ENCODE assay signal across 25 mouse cellular contexts in genomic region chr7:18970956-18971355, GRCm38 (mm10). TPM values are rescaled to one million over a fixed set of nuclear protein-coding genes. Genes with fewer than 3 reads are reported as not detected.
DNase-seq lines count a peak whose midpoint lies in the region; ATAC-seq and TF ChIP-seq lines count a peak whose summit lies in the region.
"Had no signal": no experiment of that assay in that cellular context is flagged by ENCODE, and none has a peak within 500 bp of the region (broad histone marks: within the 10 kb centered on the region; RNA-seq: fewer than 3 reads in every experiment).

No protein-coding gene starts in this region.

- H3K9me3 ChIP-seq in forebrain, postnatal 0 days (ENCODE audit: low read length): no peaks in the 10 kb centered on the region
- H3K9me3 ChIP-seq in forebrain, embryonic 16.5 days (ENCODE audit: control insufficient read depth, low read length): no peaks in the 10 kb centered on the region
- H3K9me3 ChIP-seq in stomach, postnatal 0 days (ENCODE audit: control insufficient read depth, low read length): no peaks in the 10 kb centered on the region
- H3K9me3 ChIP-seq in heart, embryonic 10.5 days: no peaks in the 10 kb centered on the region
- H3K9me3 ChIP-seq: liver, embryonic 13.5 days had no signal

- H3K4me2 ChIP-seq in forebrain, postnatal 0 days (ENCODE audit: low read depth): no peak overlapping the region
- H3K4me2 ChIP-seq in forebrain, embryonic 16.5 days (ENCODE audit: low read length): no peak overlapping the region
- no peak overlapping the region for H3K4me2 ChIP-seq in stomach, postnatal 0 days (replicated peaks; ENCODE audit: low read depth)
- H3K4me2 ChIP-seq: hindbrain, embryonic 13.5 days; liver, embryonic 13.5 days; midbrain, embryonic 13.5 days had no signal

- no peaks in the 10 kb centered on the region for H3K36me3 ChIP-seq in forebrain, postnatal 0 days (ENCODE audit: insufficient read depth)
- no peaks in the 10 kb centered on the region for H3K36me3 ChIP-seq in forebrain, embryonic 16.5 days (ENCODE audit: control insufficient read depth, insufficient read depth)
- H3K36me3 ChIP-seq in stomach, postnatal 0 days (ENCODE audit: control insufficient read depth, insufficient read depth, low read length): no peaks in the 10 kb centered on the region
- no peaks in the 10 kb centered on the region for H3K36me3 ChIP-seq in heart, embryonic 10.5 days
- H3K36me3 ChIP-seq: embryonic facial prominence, embryonic 10.5 days; hindbrain, embryonic 13.5 days; liver, embryonic 13.5 days had no signal

- no peak for ATAC-seq in forebrain, postnatal 0 days
- ATAC-seq in forebrain, embryonic 16.5 days: no peak
- ATAC-seq in stomach, postnatal 0 days (ENCODE audit: low FRiP score, low TSS enrichment): no peak
- ATAC-seq: forebrain, embryonic 14.5 days; midbrain, embryonic 13.5 days had no signal

- H3K4me3 ChIP-seq in forebrain, postnatal 0 days (ENCODE audit: low read depth, low read length): no peak overlapping the region
- H3K4me3 ChIP-seq in forebrain, embryonic 16.5 days (replicated peaks; ENCODE audit: low read length): no peak overlapping the region
- H3K4me3 ChIP-seq in left cerebral cortex, adult 2 months: no peak overlapping the region
- H3K4me3 ChIP-seq in stomach, postnatal 0 days (ENCODE audit: low read depth, low read length): no peak overlapping the region
- no peak overlapping the region for H3K4me3 ChIP-seq in heart, embryonic 10.5 days
- H3K4me3 ChIP-seq: embryonic facial prominence, embryonic 10.5 days; hindbrain, embryonic 13.5 days; liver, embryonic 13.5 days; midbrain, embryonic 13.5 days had no signal

- no peak overlapping the region for H3K27ac ChIP-seq in forebrain, postnatal 0 days (ENCODE audit: low read depth, low read length)
- no peak overlapping the region for H3K27ac ChIP-seq in forebrain, embryonic 16.5 days (ENCODE audit: low read length)
- H3K27ac ChIP-seq in left cerebral cortex, adult 2 months: no peak overlapping the region
- no peak overlapping the region for H3K27ac ChIP-seq in stomach, postnatal 0 days (replicated peaks)
- H3K27ac ChIP-seq in heart, embryonic 10.5 days: no peak overlapping the region
- H3K27ac ChIP-seq: embryonic facial prominence, embryonic 10.5 days; hindbrain, embryonic 13.5 days; liver, embryonic 13.5 days; macrophage; midbrain, embryonic 13.5 days had no signal

- H3K9ac ChIP-seq in forebrain, postnatal 0 days: no peak overlapping the region
- no peak overlapping the region for H3K9ac ChIP-seq in forebrain, embryonic 16.5 days (replicated peaks; ENCODE audit: low read depth, low read length)
- H3K9ac ChIP-seq in stomach, postnatal 0 days (ENCODE audit: low read length): no peak overlapping the region
- H3K9ac ChIP-seq: hindbrain, embryonic 13.5 days; liver, embryonic 13.5 days; midbrain, embryonic 13.5 days had no signal

- H3K27me3 ChIP-seq in forebrain, postnatal 0 days (ENCODE audit: insufficient read depth, low read length): no peaks in the 10 kb centered on the region
- no peaks in the 10 kb centered on the region for H3K27me3 ChIP-seq in forebrain, embryonic 16.5 days (replicated peaks; ENCODE audit: control insufficient read depth, insufficient read depth, low read length)
- H3K27me3 ChIP-seq in stomach, postnatal 0 days (ENCODE audit: control insufficient read depth, insufficient read depth, low read length): no peaks in the 10 kb centered on the region
- H3K27me3 ChIP-seq in heart, embryonic 10.5 days (ENCODE audit: insufficient read depth, poor library complexity, severe bottlenecking): peaks cover 15% of the 10 kb centered on the region
- H3K27me3 ChIP-seq: hindbrain, embryonic 13.5 days; midbrain, embryonic 13.5 days had no signal

- TF ChIP-seq EP300 in stomach, postnatal 0 days (optimal IDR thresholded peaks at IDR 0.05): no peak

- H3K4me1 ChIP-seq in forebrain, postnatal 0 days (ENCODE audit: insufficient read depth): no peaks in the 10 kb centered on the region
- no peaks in the 10 kb centered on the region for H3K4me1 ChIP-seq in forebrain, embryonic 16.5 days (replicated peaks; ENCODE audit: control insufficient read depth, insufficient read depth, low read length)
- no peaks in the 10 kb centered on the region for H3K4me1 ChIP-seq in stomach, postnatal 0 days (replicated peaks; ENCODE audit: control insufficient read depth, insufficient read depth)
- H3K4me1 ChIP-seq in heart, embryonic 10.5 days: no peaks in the 10 kb centered on the region
- H3K4me1 ChIP-seq: embryonic facial prominence, embryonic 10.5 days; liver, embryonic 13.5 days had no signal

- WGBS in forebrain, postnatal 0 days: 94% methylated on average over 3 of the region's 3 CpGs
- 86% methylated on average over 3 of the region's 3 CpGs for WGBS in forebrain, embryonic 16.5 days
- 92% methylated on average over 3 of the region's 3 CpGs for WGBS in stomach, postnatal 0 days
- WGBS in heart, embryonic 10.5 days: 84% methylated on average over 3 of the region's 3 CpGs

- DNase-seq in forebrain, postnatal 0 days: no peak
- DNase-seq in left cerebral cortex, adult 2 months (ENCODE audit: extremely low spot score in 1 of 2, low spot score in 2 of 2): no peak
- DNase-seq in left cerebral cortex, postnatal 10 days (ENCODE audit: extremely low spot score in 1 of 2, low spot score in 2 of 2): no peak
- peak; percentile 49 for DNase-seq in thymus, postnatal 4 days
- DNase-seq in thymus, postnatal 0 days (ENCODE audit: low spot score): no peak
- no peak for DNase-seq in stomach, postnatal 0 days (ENCODE audit: low spot score)
- DNase-seq in heart, embryonic 10.5 days (ENCODE audit: low spot score): no peak
- DNase-seq: adrenal gland, postnatal 10 days; cerebellum, adult 18-20 months; kidney, adult 18-20 months; liver, embryonic 13.5 days; retina, postnatal 1 day; right cerebral cortex, postnatal 4 days; thymus, adult 18-20 months had no signal

- intact Hi-C loops in left cerebral cortex, adult 2 months (cut with DNase I): no loop called here
- intact Hi-C loops in left cerebral cortex, postnatal 10 days (cut with DNase I): no loop called here

- peak; percentile 54 for TF ChIP-seq CTCF in forebrain, postnatal 0 days (IDR thresholded peaks at IDR 0.05; ENCODE audit: low read depth)
- peak; percentile 22 for TF ChIP-seq CTCF in left cerebral cortex, adult 2 months (IDR thresholded peaks at IDR 0.05)
- TF ChIP-seq CTCF in stomach, postnatal 0 days (IDR thresholded peaks at IDR 0.05; ENCODE audit: low read depth): peak; percentile 42

RNA-seq across cellular contexts. Expression of gene Nanos2, which starts 16.2 kb away (rescaled TPM):
- 1.5 and 2.0 TPM in 2 replicates for total RNA-seq in forebrain, postnatal 0 days (2014; rRNA removed)
- polyA plus RNA-seq in forebrain, postnatal 0 days (2015; fragmentation: Nextera tagmentation; extraction: Ambion mirVana): 0.49 and 0.76 TPM in 2 replicates
- polyA plus RNA-seq in forebrain, embryonic 16.5 days (2015; fragmentation: Nextera tagmentation; extraction: Ambion mirVana): 0.46 and 0.91 TPM in 2 replicates
- under 1 TPM; 0.51 to 0.86 TPM for total RNA-seq in left cerebral cortex, adult 2 months (2021)
- under 1 TPM; 0.71 to 0.95 TPM for total RNA-seq in left cerebral cortex, postnatal 10 days (2021)
- polyA plus RNA-seq in thymus, postnatal 0 days (2015; fragmentation: Nextera tagmentation; extraction: Ambion mirVana): not detected in 2 replicates
- not detected in 2 replicates for polyA plus RNA-seq in stomach, postnatal 0 days (2015; fragmentation: Nextera tagmentation; extraction: Ambion mirVana)
- polyA plus RNA-seq in heart, embryonic 10.5 days (2016; fragmentation: Nextera tagmentation; extraction: Ambion mirVana): not detected in 2 replicates
- total RNA-seq: adrenal gland, postnatal 10 days; granulocyte monocyte progenitor cell, adult 5-6 weeks; neutrophil, adult 5-6 weeks had no signal
- polyA plus RNA-seq: embryonic facial prominence, embryonic 10.5 days; heart, embryonic 16.5 days; liver, embryonic 13.5 days; macrophage had no signal

RNA-seq across cellular contexts. Expression of gene Mypop, which starts 20.1 kb away (rescaled TPM):
- total RNA-seq in forebrain, postnatal 0 days (2014; rRNA removed): 12.3 and 13.9 TPM in 2 replicates
- 3.8 and 4.3 TPM in 2 replicates for polyA plus RNA-seq in forebrain, postnatal 0 days (2015; fragmentation: Nextera tagmentation; extraction: Ambion mirVana)
- 3.1 and 3.6 TPM in 2 replicates for polyA plus RNA-seq in forebrain, embryonic 16.5 days (2015; fragmentation: Nextera tagmentation; extraction: Ambion mirVana)
- total RNA-seq in left cerebral cortex, adult 2 months (2021): 10 to 100 TPM; 50.6 to 61.2 TPM
- 10 to 100 TPM; 30.8 to 31.7 TPM for total RNA-seq in left cerebral cortex, postnatal 10 days (2021)
- 5.5 and 5.9 TPM in 2 replicates for polyA plus RNA-seq in thymus, postnatal 0 days (2015; fragmentation: Nextera tagmentation; extraction: Ambion mirVana)
- 1.3 and 1.4 TPM in 2 replicates for polyA plus RNA-seq in stomach, postnatal 0 days (2015; fragmentation: Nextera tagmentation; extraction: Ambion mirVana)
- 2.1 and 3.3 TPM in 2 replicates for polyA plus RNA-seq in heart, embryonic 10.5 days (2016; fragmentation: Nextera tagmentation; extraction: Ambion mirVana)

RNA-seq across cellular contexts. Expression of gene Irf2bp1, which starts 32.9 kb away (rescaled TPM):
- total RNA-seq in forebrain, postnatal 0 days (2014; rRNA removed): 101 and 129 TPM in 2 replicates
- 27.0 and 27.2 TPM in 2 replicates for polyA plus RNA-seq in forebrain, postnatal 0 days (2015; fragmentation: Nextera tagmentation; extraction: Ambion mirVana)
- polyA plus RNA-seq in forebrain, embryonic 16.5 days (2015; fragmentation: Nextera tagmentation; extraction: Ambion mirVana): 28.0 and 30.4 TPM in 2 replicates
- total RNA-seq in left cerebral cortex, adult 2 months (2021): 10 to 100 TPM; 47.7 to 49.2 TPM
- total RNA-seq in left cerebral cortex, postnatal 10 days (2021): 10 to 100 TPM; 44.8 to 46.1 TPM
- polyA plus RNA-seq in thymus, postnatal 0 days (2015; fragmentation: Nextera tagmentation; extraction: Ambion mirVana): 18.3 and 20.7 TPM in 2 replicates
- polyA plus RNA-seq in stomach, postnatal 0 days (2015; fragmentation: Nextera tagmentation; extraction: Ambion mirVana): 9.8 and 12.0 TPM in 2 replicates
- polyA plus RNA-seq in heart, embryonic 10.5 days (2016; fragmentation: Nextera tagmentation; extraction: Ambion mirVana): 14.9 and 27.0 TPM in 2 replicates

RNA-seq across cellular contexts. Expression of gene Nova2, which starts 45.3 kb away (rescaled TPM):
- 15.4 and 19.5 TPM in 2 replicates for total RNA-seq in forebrain, postnatal 0 days (2014; rRNA removed)
- polyA plus RNA-seq in forebrain, postnatal 0 days (2015; fragmentation: Nextera tagmentation; extraction: Ambion mirVana): 7.2 and 11.4 TPM in 2 replicates
- 15.8 and 17.3 TPM in 2 replicates for polyA plus RNA-seq in forebrain, embryonic 16.5 days (2015; fragmentation: Nextera tagmentation; extraction: Ambion mirVana)
- total RNA-seq in left cerebral cortex, adult 2 months (2021): 10 to 100 TPM; 79.9 to 86.4 TPM
- 100 to 1,000 TPM; 114 to 118 TPM for total RNA-seq in left cerebral cortex, postnatal 10 days (2021)
- 0.17 and 0.28 TPM in 2 replicates for polyA plus RNA-seq in thymus, postnatal 0 days (2015; fragmentation: Nextera tagmentation; extraction: Ambion mirVana)
- 0.18 and 0.22 TPM in 2 replicates for polyA plus RNA-seq in stomach, postnatal 0 days (2015; fragmentation: Nextera tagmentation; extraction: Ambion mirVana)
- 0.53 and 0.57 TPM in 2 replicates for polyA plus RNA-seq in heart, embryonic 10.5 days (2016; fragmentation: Nextera tagmentation; extraction: Ambion mirVana)
- total RNA-seq: granulocyte monocyte progenitor cell, adult 5-6 weeks; neutrophil, adult 5-6 weeks had no signal

RNA-seq across cellular contexts. Expression of gene Foxa3, which starts 52.4 kb away (rescaled TPM):
- not detected in 2 replicates for total RNA-seq in forebrain, postnatal 0 days (2014; rRNA removed)
- polyA plus RNA-seq in forebrain, postnatal 0 days (2015; fragmentation: Nextera tagmentation; extraction: Ambion mirVana): not detected in 2 replicates
- not detected in 2 replicates for polyA plus RNA-seq in forebrain, embryonic 16.5 days (2015; fragmentation: Nextera tagmentation; extraction: Ambion mirVana)
- not detected for total RNA-seq in left cerebral cortex, adult 2 months (2021)
- not detected for total RNA-seq in left cerebral cortex, postnatal 10 days (2021)
- 0.23 and 0.47 TPM in 2 replicates for polyA plus RNA-seq in thymus, postnatal 0 days (2015; fragmentation: Nextera tagmentation; extraction: Ambion mirVana)
- polyA plus RNA-seq in stomach, postnatal 0 days (2015; fragmentation: Nextera tagmentation; extraction: Ambion mirVana): 39.2 and 46.0 TPM in 2 replicates
- polyA plus RNA-seq in heart, embryonic 10.5 days (2016; fragmentation: Nextera tagmentation; extraction: Ambion mirVana): 0.36 and 8.6 TPM in 2 replicates
- total RNA-seq: granulocyte monocyte progenitor cell, adult 5-6 weeks; layer of hippocampus, postnatal 25 days; left cerebral cortex, postnatal 36 days; neutrophil, adult 5-6 weeks had no signal
- polyA plus RNA-seq: embryonic facial prominence, embryonic 10.5 days; forebrain, embryonic 14.5 days; hindbrain, embryonic 13.5 days; macrophage; midbrain, embryonic 13.5 days had no signal
